Mouse (Mus musculus) heart, embryonic 12.5 days (tissue): ENCODE measurements around the gene Bmpr1a. TPM values are rescaled to one million over a fixed set of nuclear protein-coding genes. Genes with fewer than 3 reads are reported as not detected.

ENCODE experiments used
- ATAC-seq: fragments of 200-750 bp; cut with Nextera tagmentation; 2 replicates; pipeline ENCODE4 v1.8.0; 2017; ENCODE audit warnings: moderate TSS enrichment, moderate library complexity; ENCODE audit not compliant: insufficient number of reproducible peaks, low FRiP score
- H3K27ac ChIP-seq: fragments of 300-500 bp; sonication (generic); 2 replicates; pipeline ENCODE4 v1.5.1; 2016; ENCODE audit warnings: mild to moderate bottlenecking, moderate library complexity; ENCODE audit not compliant: poor library complexity, severe bottlenecking
- H3K27me3 ChIP-seq: fragments of 300-500 bp; sonication (generic); replicated peaks from 2 replicates; pipeline ENCODE4 v1.6.1; 2016; ENCODE audit warnings: mild to moderate bottlenecking, moderate library complexity
- H3K36me3 ChIP-seq: fragments of 300-500 bp; sonication (generic); 2 replicates; pipeline ENCODE4 v1.6.1; 2016; ENCODE audit warnings: mild to moderate bottlenecking, moderate library complexity
- H3K4me1 ChIP-seq: fragments of 300-500 bp; sonication (generic); replicated peaks from 2 replicates; pipeline ENCODE4 v1.6.1; 2016; ENCODE audit warnings: mild to moderate bottlenecking
- H3K4me2 ChIP-seq: fragments of 300-500 bp; sonication (generic); 2 replicates; pipeline ENCODE4 v1.6.1; 2016; ENCODE audit warnings: mild to moderate bottlenecking, moderate library complexity
- H3K4me3 ChIP-seq: fragments of 300-500 bp; sonication (generic); 2 replicates; pipeline ENCODE4 v1.5.1; 2016; ENCODE audit warnings: mild to moderate bottlenecking
- H3K9ac ChIP-seq: fragments of 300-500 bp; sonication (generic); 2 replicates; pipeline ENCODE4 v1.6.1; 2016; ENCODE audit warnings: mild to moderate bottlenecking, moderate library complexity
- H3K9me3 ChIP-seq: fragments of 300-500 bp; sonication (generic); replicated peaks from 2 replicates; pipeline ENCODE4 v1.6.1; 2016; ENCODE audit warnings: mild to moderate bottlenecking, moderate library complexity
- WGBS: fragments of 180-500 bp; shearing (Covaris S2); methylation state at CpG from one replicate; pipeline ENCODE4 v1.1.7; 2016; 5-methylcytosine and 5-hydroxymethylcytosine counted together
- polyA plus RNA-seq: library from polyadenylated mRNA; unstranded; fragments of >200 nt; fragmentation: Nextera tagmentation; extraction: Ambion mirVana; gene quantifications from 2 replicates; pipeline ENCODE4 v1.2.1, GENCODE M21; 2016

The Bmpr1a gene
- polyA plus RNA-seq, 1 experiment from 2014 or later = 53.9 TPM

GRCm38 (mm10) chr14:34532536-34532935 is 29.4 kb upstream of the Bmpr1a start:
- WGBS = 62% methylated on average over 6 of the region's 6 CpGs
- H3K36me3 ChIP-seq = peaks cover 82% of the 10 kb centered on the region

GRCm38 (mm10) chr14:34528804-34529203 is 25.7 kb upstream of the Bmpr1a start:
- Histone ChIP-seq H3K27ac (peak overlapping the region; percentile 76), H3K9ac (no peak overlapping the region), H3K4me2 (no peak overlapping the region), H3K36me3 (peaks cover 46% of the 10 kb centered on the region), H3K4me3 (no peak overlapping the region), H3K4me1 (peaks cover 13% of the 10 kb centered on the region), H3K27me3 (no peaks in the 10 kb centered on the region), H3K9me3 (0 out of 2 replicates have a peak, but pooled peaks cover 6% of the 10 kb centered on the region)
- WGBS = 53% methylated on average over 8 of the region's 8 CpGs
- no peak for ATAC-seq

More at GRCm38 (mm10) chr14:34532536-34532935, 29.4 kb upstream of the Bmpr1a start:
- Histone ChIP-seq H3K9me3 (0 out of 2 replicates have a peak, but pooled peaks cover 6% of the 10 kb centered on the region), H3K9ac (no peak overlapping the region), H3K27me3 (no peaks in the 10 kb centered on the region), H3K4me2 (no peak overlapping the region), H3K27ac (peak overlapping the region; percentile 19; the same call in 1 of the 2 replicates), H3K4me1 (peaks cover 20% of the 10 kb centered on the region), H3K4me3 (no peak overlapping the region)
- ATAC-seq = no peak

- Histone ChIP-seq H3K9ac (no peak within 1 kb of the TSS), H3K4me2 (no peak within 1 kb of the TSS), H3K36me3 (0 out of 2 replicates have a peak, but pooled peaks cover 3% of the 10 kb centered on the region), H3K4me1 (no peaks in the 10 kb centered on the region), H3K9me3 (peaks cover 5% of the 10 kb centered on the region), H3K4me3 (no peak within 1 kb of the TSS), H3K27me3 (no peaks in the 10 kb centered on the region), H3K27ac (no peak within 1 kb of the TSS)
- no peak for ATAC-seq
- 73% methylated on average over 8 of the region's 8 CpGs for WGBS
Measured at GRCm38 (mm10) chr14:34522701-34523100, 19.6 kb upstream of the Bmpr1a start, which contains the start of gene 9230112D13Rik. Gene 9230112D13Rik, minus strand, starts transcription at chr14:34522801.

- no peak for ATAC-seq
Measured at GRCm38 (mm10) chr14:34517959-34518544, 14.9 kb upstream of the Bmpr1a start.

GRCm38 (mm10) chr14:34516960-34517577 is 13.9 kb upstream of the Bmpr1a start:
- no peak overlapping the region for H3K4me2 ChIP-seq
- H3K4me3 ChIP-seq = no peak overlapping the region
- H3K27me3 ChIP-seq = no peaks in the 10 kb centered on the region
- H3K9ac ChIP-seq = no peak overlapping the region
- WGBS = 81% methylated on average over 10 of the region's 10 CpGs
- peaks cover 10% of the 10 kb centered on the region for H3K4me1 ChIP-seq
- H3K36me3 ChIP-seq = no peaks in the 10 kb centered on the region
- peaks cover 2% of the 10 kb centered on the region for H3K9me3 ChIP-seq
- ATAC-seq = no peak
- no peak overlapping the region for H3K27ac ChIP-seq

More at GRCm38 (mm10) chr14:34517959-34518544, 14.9 kb upstream of the Bmpr1a start:
- H3K4me3 ChIP-seq = no peak overlapping the region
- no peak overlapping the region for H3K27ac ChIP-seq
- peaks cover 5% of the 10 kb centered on the region for H3K9me3 ChIP-seq
- 72% methylated on average over 8 of the region's 8 CpGs for WGBS
- H3K4me1 ChIP-seq = peaks cover 8% of the 10 kb centered on the region
- H3K9ac ChIP-seq = no peak overlapping the region
- no peaks in the 10 kb centered on the region for H3K27me3 ChIP-seq
- no peaks in the 10 kb centered on the region for H3K36me3 ChIP-seq
- H3K4me2 ChIP-seq = no peak overlapping the region

DNA sequence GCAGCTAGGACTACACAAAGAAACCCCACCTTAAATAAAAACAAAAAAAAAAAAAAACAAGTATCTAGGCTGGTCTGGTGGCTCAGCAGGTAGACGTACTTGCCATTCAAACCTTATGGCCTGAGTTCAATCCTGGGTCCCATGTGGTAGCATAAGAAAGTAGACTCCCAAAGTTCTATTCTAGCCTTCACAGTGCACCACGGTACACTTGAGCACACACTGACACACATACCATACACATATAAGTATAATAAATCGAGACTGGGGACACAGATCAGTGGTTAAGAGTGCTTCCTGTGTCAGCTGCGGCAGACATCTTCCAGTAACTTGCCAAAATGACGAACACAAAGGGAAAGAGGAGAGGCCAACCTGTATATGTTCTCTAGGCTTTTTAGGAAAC is 12.7 kb upstream of the Bmpr1a start:
- Histone ChIP-seq H3K4me1 (peaks cover 13% of the 10 kb centered on the region), H3K9me3 (no peaks in the 10 kb centered on the region), H3K27me3 (no peaks in the 10 kb centered on the region), H3K27ac (no peak overlapping the region), H3K4me2 (no peak overlapping the region), H3K4me3 (no peak overlapping the region), H3K9ac (no peak overlapping the region), H3K36me3 (no peaks in the 10 kb centered on the region)
- ATAC-seq = no peak
- WGBS = 87% methylated on average over 5 of the region's 5 CpGs

DNA sequence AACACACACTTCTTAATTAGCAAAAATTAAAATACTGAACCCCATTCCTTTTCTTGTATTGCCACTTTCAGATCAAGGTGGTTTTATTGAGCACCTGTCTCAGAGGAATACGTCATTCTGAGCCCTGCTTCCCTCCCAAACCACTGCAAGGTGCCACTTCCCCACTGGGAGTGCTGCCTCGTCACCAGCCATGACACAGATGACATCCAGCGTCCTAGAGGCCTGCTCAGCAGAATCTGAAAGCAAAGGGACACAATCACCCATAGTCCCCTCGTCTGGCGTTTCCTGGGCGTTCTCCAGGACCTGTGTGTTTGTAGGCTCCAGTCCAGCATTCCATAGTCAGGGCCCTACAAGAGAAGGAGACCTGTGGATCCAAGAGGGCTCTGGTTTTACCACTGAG is 11.0 kb upstream of the Bmpr1a start:
- no peaks in the 10 kb centered on the region for H3K9me3 ChIP-seq
- no peak overlapping the region for H3K9ac ChIP-seq
- no peak for ATAC-seq
- 28% methylated on average over 6 of the region's 6 CpGs for WGBS
- 0 out of 2 replicates have a peak, but pooled peaks cover 3% of the 10 kb centered on the region for H3K27me3 ChIP-seq
- H3K36me3 ChIP-seq = no peaks in the 10 kb centered on the region
- H3K27ac ChIP-seq = 0 out of 2 replicates have a peak overlapping the region, but pooled peaks have one; percentile 8
- H3K4me1 ChIP-seq = peaks cover 13% of the 10 kb centered on the region
- no peak overlapping the region for H3K4me2 ChIP-seq
- no peak overlapping the region for H3K4me3 ChIP-seq

- Histone ChIP-seq H3K4me1 (peaks cover 25% of the 10 kb centered on the region), H3K27ac (no peak overlapping the region), H3K4me2 (no peak overlapping the region), H3K27me3 (0 out of 2 replicates have a peak, but pooled peaks cover 3% of the 10 kb centered on the region), H3K36me3 (no peaks in the 10 kb centered on the region), H3K4me3 (no peak overlapping the region), H3K9me3 (no peaks in the 10 kb centered on the region), H3K9ac (no peak overlapping the region)
- ATAC-seq = no peak
- 82% methylated on average over 4 of the region's 4 CpGs for WGBS
Measured at GRCm38 (mm10) chr14:34512602-34513001, 9.5 kb upstream of the Bmpr1a start.

DNA sequence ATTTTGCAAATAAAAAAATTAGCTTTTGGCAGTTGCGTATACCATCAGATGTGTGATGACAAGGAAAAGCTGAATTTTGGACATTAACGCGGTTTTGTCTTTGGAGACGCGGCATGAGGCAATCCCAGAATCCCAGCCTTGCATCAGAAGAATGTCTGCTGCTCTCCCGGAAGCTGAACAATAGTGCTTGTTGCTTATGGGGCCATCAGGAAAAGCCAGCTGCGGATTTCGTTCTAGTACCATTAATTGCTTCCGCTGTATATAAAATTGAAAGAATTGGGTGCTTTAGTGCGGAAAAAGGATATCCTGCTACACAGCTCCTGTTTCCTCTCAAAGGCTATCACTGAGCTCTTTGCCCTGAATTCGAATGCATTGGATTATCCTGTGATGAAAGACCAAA is 8.8 kb upstream of the Bmpr1a start:
- no peak for ATAC-seq
- Histone ChIP-seq H3K27ac (no peak overlapping the region), H3K4me1 (peaks cover 25% of the 10 kb centered on the region), H3K36me3 (no peaks in the 10 kb centered on the region), H3K4me3 (no peak overlapping the region), H3K4me2 (0 out of 2 replicates have a peak overlapping the region, but pooled peaks have one; percentile 3), H3K9ac (no peak overlapping the region), H3K27me3 (0 out of 2 replicates have a peak, but pooled peaks cover 3% of the 10 kb centered on the region), H3K9me3 (no peaks in the 10 kb centered on the region)
- 58% methylated on average over 11 of the region's 11 CpGs for WGBS

- Histone ChIP-seq H3K9me3 (no peaks in the 10 kb centered on the region), H3K27ac (no peak overlapping the region), H3K36me3 (no peaks in the 10 kb centered on the region), H3K4me2 (no peak overlapping the region), H3K9ac (no peak overlapping the region), H3K4me3 (no peak overlapping the region), H3K4me1 (peaks cover 39% of the 10 kb centered on the region), H3K27me3 (0 out of 2 replicates have a peak, but pooled peaks cover 3% of the 10 kb centered on the region)
- ATAC-seq = no peak
- 30% methylated on average over 7 of the region's 7 CpGs for WGBS
Measured at GRCm38 (mm10) chr14:34508842-34509439, 5.8 kb upstream of the Bmpr1a start.

DNA sequence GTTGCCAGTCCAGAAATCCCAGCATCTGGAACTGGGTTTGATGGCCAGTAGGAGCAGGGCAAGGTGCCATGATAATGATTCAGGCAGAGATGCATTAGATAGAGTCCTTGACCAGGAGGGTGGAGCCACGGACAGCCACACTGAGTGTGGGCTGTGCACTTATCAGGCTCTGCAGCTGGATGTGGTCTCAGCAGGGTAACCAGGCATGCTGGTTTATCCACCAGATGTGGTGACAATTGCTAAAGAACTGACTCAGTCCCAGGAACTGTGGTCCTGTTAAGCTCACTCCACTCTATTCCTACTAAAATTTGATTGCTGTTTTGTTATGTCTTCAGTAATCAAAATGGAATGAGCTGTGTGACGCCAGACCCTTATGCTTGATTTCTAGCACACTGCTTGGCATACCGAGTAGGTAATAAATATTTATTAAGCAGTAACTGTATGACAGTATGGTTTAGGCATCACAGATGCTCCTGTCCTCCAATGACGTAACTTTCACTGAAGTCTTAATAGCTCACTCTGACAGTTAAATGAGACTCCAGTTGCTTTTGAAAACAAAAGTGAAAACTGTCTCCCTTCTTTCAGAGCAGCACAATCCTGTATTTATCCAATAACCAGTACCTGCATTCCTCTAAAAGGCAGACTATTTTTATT is 5.2 kb upstream of the Bmpr1a start:
- no peaks in the 10 kb centered on the region for H3K9me3 ChIP-seq
- peak; percentile 72 for ATAC-seq
- H3K4me3 ChIP-seq = no peak overlapping the region
- no peak overlapping the region for H3K9ac ChIP-seq
- no peaks in the 10 kb centered on the region for H3K36me3 ChIP-seq
- H3K4me1 ChIP-seq = peaks cover 39% of the 10 kb centered on the region
- 52% methylated on average over 4 of the region's 4 CpGs for WGBS
- H3K4me2 ChIP-seq = no peak overlapping the region
- no peak overlapping the region for H3K27ac ChIP-seq
- 0 out of 2 replicates have a peak, but pooled peaks cover 3% of the 10 kb centered on the region for H3K27me3 ChIP-seq
